Mouse (Mus musculus) hindbrain, embryonic 10.5 days (tissue): Measurements from ENCODE around the gene Ahnak2. TPM values are rescaled to one million over a fixed set of nuclear protein-coding genes. Genes with fewer than 3 reads are reported as not detected.
A peak's percentile ranks its signal among the peaks of the same experiment; 100 is the strongest.

Experiments used
- DNase-seq: peaks from one replicate; pipeline ENCODE4 v3.0.0-alpha.2; 2017; ENCODE audit warnings: low spot score
- H3K27ac ChIP-seq: fragments of 300-500 bp; sonication (generic); 2 replicates; pipeline ENCODE4 v1.5.1; 2016; ENCODE audit warnings: mild to moderate bottlenecking, moderate library complexity
- H3K27me3 ChIP-seq: fragments of 300-500 bp; sonication (generic); 2 replicates; pipeline ENCODE4 v1.6.1; 2016; ENCODE audit warnings: mild to moderate bottlenecking; ENCODE audit not compliant: poor library complexity, insufficient read depth, severe bottlenecking
- H3K36me3 ChIP-seq: fragments of 300-500 bp; sonication (generic); 2 replicates; pipeline ENCODE4 v1.6.1; 2016; ENCODE audit warnings: mild to moderate bottlenecking, moderate library complexity
- H3K4me1 ChIP-seq: fragments of 300-500 bp; sonication (generic); replicated peaks from 2 replicates; pipeline ENCODE4 v1.6.1; 2016; ENCODE audit warnings: mild to moderate bottlenecking
- H3K4me3 ChIP-seq: fragments of 300-500 bp; sonication (generic); 2 replicates; pipeline ENCODE4 v1.5.1; 2016; ENCODE audit warnings: mild to moderate bottlenecking, moderate library complexity
- H3K9me3 ChIP-seq: fragments of 300-500 bp; sonication (generic); 2 replicates; pipeline ENCODE4 v1.6.1; 2016; ENCODE audit warnings: mild to moderate bottlenecking, moderate library complexity
- WGBS: fragments of 180-500 bp; shearing (Covaris S2); methylation state at CpG from one replicate; pipeline ENCODE4 v1.1.7; 2016; 5-methylcytosine and 5-hydroxymethylcytosine counted together
- polyA plus RNA-seq: library from polyadenylated mRNA; unstranded; fragments of >200 nt; fragmentation: Nextera tagmentation; extraction: Ambion mirVana; gene quantifications from 2 replicates; pipeline ENCODE4 v1.2.1, GENCODE M21; 2016

Gene Ahnak2
- polyA plus RNA-seq, 1 experiment from 2014 or later: 0.37 TPM

DNA sequence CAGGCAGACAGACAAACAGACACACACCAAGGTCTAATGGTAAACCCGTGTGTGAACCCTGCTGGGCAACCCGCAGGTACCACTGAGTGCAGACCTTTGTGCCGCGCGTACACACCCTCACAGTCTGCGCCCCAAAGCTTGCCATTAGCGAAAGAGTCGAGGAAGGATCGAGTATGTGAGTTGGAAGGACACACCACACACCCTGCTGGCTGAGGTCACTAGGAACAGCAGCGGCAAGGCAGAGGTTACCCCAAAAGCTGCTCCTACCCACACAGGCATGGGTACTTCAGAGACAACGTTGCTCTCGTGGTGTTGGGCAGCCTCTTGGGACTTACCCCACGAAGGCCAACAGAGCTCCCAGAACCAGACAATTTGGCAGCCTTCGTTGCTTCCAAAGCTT, 30.2 kb downstream of the Ahnak2 start:
- DNase-seq: no peak
- H3K9me3 ChIP-seq: peaks cover 5% of the 10 kb centered on the region; the same call in 1 of the 2 replicates
- H3K4me1 ChIP-seq: peaks cover 5% of the 10 kb centered on the region; the same call in 1 of the 2 replicates
- no peak overlapping the region for H3K4me3 ChIP-seq
- H3K27ac ChIP-seq: no peak overlapping the region
- no peaks in the 10 kb centered on the region for H3K27me3 ChIP-seq
- H3K36me3 ChIP-seq: no peaks in the 10 kb centered on the region
- 92% methylated on average over 14 of the region's 14 CpGs for WGBS

DNA sequence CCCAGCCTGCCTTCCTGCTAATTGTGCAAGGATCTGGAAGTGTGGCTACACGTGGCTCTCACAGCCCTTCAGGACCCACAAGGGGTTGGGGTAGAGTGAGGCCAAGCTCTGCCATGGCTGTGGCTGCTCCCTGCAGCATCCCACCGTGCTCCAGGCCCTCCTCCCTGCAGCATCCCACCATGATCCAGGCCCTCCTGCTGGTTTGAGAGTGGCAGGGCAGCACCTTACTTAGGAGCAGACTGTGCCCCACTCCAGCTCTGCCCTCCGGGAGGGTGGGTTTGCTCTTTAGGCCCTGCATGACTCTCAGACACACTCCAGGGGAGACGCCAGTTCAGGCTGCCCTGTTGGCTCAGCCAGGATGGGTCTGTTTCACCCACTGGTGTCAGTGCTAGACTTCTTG, 32.1 kb downstream of the Ahnak2 start:
- H3K4me1 ChIP-seq: peaks cover 5% of the 10 kb centered on the region; the same call in 1 of the 2 replicates
- H3K27ac ChIP-seq: peak overlapping the region; percentile 14; the same call in 1 of the 2 replicates
- H3K36me3 ChIP-seq: no peaks in the 10 kb centered on the region
- 84% methylated on average over 4 of the region's 4 CpGs for WGBS
- H3K9me3 ChIP-seq: peaks cover 3% of the 10 kb centered on the region; the same call in 1 of the 2 replicates
- no peak for DNase-seq
- no peaks in the 10 kb centered on the region for H3K27me3 ChIP-seq
- H3K4me3 ChIP-seq: no peak overlapping the region

DNA sequence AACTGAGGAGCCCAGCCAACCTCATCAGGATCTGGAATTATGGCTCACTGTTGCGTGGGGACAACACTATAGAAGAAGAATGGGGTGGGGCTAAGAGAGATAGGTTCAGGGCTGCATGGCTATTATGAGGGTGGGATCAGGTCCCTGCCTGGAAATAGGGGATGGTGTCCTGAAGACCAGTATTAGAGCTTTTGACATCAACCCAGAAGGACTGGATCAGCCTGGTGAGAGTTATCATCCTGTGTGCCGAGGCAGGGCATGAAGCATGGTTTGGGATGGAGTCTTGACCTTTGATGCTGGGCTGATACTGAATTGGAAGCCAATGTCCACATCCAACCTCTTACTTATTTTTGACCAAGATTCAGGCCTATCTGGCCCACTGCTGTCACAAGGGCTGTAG, 32.7 kb downstream of the Ahnak2 start:
- no peaks in the 10 kb centered on the region for H3K27me3 ChIP-seq
- peaks cover 5% of the 10 kb centered on the region; the same call in 1 of the 2 replicates for H3K4me1 ChIP-seq
- WGBS: 75% methylated on average over 2 of the region's 2 CpGs
- no peak for DNase-seq
- no peaks in the 10 kb centered on the region for H3K36me3 ChIP-seq
- H3K9me3 ChIP-seq: peaks cover 3% of the 10 kb centered on the region; the same call in 1 of the 2 replicates
- no peak overlapping the region for H3K4me3 ChIP-seq
- H3K27ac ChIP-seq: no peak overlapping the region

DNA sequence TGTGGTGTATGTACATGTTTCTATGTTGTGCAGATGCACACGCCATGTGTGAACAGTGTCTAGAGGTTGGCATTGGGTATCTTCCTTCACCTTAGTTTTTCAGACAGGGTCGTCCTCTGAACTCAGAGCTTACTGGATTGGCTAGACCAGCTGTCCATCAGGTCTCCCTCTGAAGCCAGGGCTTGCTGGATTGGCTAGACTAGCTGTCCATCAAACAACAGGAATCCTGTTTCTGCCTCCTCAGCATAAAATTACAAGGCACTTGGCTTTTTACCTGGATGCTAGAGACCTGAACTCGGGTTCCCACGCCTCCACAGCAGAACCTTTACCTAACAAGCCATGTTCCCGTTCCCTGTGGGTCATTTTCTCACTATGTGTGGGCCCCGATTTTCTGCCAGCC, 33.4 kb downstream of the Ahnak2 start:
- no peaks in the 10 kb centered on the region for H3K36me3 ChIP-seq
- no peaks in the 10 kb centered on the region for H3K27me3 ChIP-seq
- H3K4me1 ChIP-seq: peaks cover 5% of the 10 kb centered on the region; the same call in 1 of the 2 replicates
- no peak overlapping the region for H3K4me3 ChIP-seq
- 0 out of 2 replicates have a peak, but pooled peaks cover 3% of the 10 kb centered on the region for H3K9me3 ChIP-seq
- H3K27ac ChIP-seq: no peak overlapping the region
- DNase-seq: no peak
- whole genome bisulfite sequencing: 86% methylated on average over 6 of the region's 6 CpGs

DNA sequence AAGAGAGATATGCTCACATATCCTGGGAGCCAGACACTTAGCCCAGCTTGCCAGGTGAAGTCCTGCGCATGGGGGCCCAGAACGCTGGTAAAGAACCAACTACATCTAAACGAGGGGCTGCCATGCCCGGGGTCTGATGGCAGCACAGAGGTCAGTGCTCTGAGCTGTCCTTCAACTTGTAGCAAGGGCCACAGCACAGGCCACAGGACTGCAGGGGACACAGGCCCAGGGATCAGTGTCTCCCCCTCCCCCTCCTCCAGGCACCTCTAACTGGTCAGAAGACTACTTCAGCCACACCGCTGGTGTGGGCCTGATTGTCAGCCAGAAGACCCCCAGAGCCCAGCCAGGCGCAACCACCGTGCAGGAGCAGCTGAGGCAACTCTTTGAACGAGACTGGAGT, 34.3 kb downstream of the Ahnak2 start:
- Histone ChIP-seq H3K4me3 (no peak overlapping the region), H3K4me1 (no peaks in the 10 kb centered on the region), H3K9me3 (no peaks in the 10 kb centered on the region), H3K27me3 (no peaks in the 10 kb centered on the region), H3K36me3 (no peaks in the 10 kb centered on the region), H3K27ac (no peak overlapping the region)
- 88% methylated on average over 8 of the region's 8 CpGs for WGBS
- no peak for DNase-seq

DNA sequence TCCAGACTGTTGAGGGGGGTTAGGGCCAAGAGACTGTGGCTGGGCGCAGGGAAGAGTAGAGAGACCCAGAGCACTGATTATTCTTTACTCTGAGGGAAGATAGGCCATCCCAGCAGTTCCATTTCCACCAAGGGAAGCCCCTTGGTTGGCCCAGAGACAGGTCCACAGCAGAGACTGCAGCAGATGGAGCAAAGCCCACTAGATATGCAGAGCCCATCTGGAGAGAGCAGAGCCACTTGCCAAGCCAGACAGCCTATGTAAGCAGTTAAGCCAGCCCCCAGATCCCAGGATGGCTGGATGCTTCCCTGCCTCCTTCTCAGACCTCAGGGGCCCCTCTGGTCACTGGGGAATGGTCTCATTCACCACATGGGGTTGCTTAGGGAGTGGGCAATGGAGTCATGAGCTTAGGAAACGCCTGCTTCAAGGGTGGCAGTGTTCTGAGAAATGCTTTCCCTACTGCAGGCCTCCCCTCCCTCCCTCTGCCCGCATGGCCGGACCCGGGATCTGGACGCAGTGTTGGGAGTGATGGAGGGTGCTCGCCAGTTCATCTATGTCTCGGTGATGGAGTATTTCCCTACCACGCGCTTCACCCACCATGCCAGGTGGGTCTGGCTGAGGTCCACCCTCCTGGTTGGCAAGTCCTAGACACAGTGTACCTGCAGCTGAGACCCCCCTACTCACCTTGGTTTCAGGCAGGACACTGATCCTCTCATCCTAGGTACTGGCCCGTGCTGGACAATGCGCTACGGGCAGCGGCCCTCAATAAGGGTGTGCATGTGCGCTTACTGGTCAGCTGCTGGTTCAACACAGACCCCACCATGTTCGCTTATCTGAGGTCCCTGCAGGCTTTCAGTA, 35.2 kb downstream of the Ahnak2 start:
- no peak for DNase-seq
- H3K36me3 ChIP-seq: no peaks in the 10 kb centered on the region
- 93% methylated on average over 16 of the region's 16 CpGs for WGBS
- no peak overlapping the region for H3K4me3 ChIP-seq
- H3K27ac ChIP-seq: no peak overlapping the region
- H3K27me3 ChIP-seq: no peaks in the 10 kb centered on the region
- no peaks in the 10 kb centered on the region for H3K4me1 ChIP-seq
- no peaks in the 10 kb centered on the region for H3K9me3 ChIP-seq

GRCm38 (mm10) chr12:112766586-112766985, 35.9 kb downstream of the Ahnak2 start:
- no peaks in the 10 kb centered on the region for H3K36me3 ChIP-seq
- H3K4me3 ChIP-seq: no peak overlapping the region
- H3K27ac ChIP-seq: no peak overlapping the region
- no peaks in the 10 kb centered on the region for H3K9me3 ChIP-seq
- WGBS: 91% methylated on average over 7 of the region's 7 CpGs
- no peak for DNase-seq
- no peaks in the 10 kb centered on the region for H3K27me3 ChIP-seq
- no peaks in the 10 kb centered on the region for H3K4me1 ChIP-seq

DNA sequence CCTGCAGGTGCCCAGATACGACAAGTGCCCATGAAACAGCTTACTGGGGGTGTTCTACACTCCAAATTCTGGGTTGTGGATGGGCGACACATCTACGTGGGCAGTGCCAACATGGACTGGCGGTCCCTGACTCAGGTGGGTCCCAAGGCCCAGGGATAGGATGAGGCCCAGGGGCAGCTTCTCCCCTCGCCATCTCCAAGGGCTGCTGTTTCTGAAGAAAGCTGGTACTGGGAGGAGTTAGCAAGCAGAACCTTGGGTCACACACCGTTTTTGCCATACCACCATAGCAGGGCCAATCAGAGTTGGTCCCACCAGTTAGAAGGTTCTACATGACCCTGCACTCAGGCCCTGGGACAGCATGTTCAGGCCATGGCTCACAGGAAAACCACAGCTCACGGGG, 37.5 kb downstream of the Ahnak2 start:
- Histone ChIP-seq H3K27ac (no peak overlapping the region), H3K27me3 (no peaks in the 10 kb centered on the region), H3K36me3 (no peaks in the 10 kb centered on the region), H3K4me1 (peaks cover 7% of the 10 kb centered on the region), H3K9me3 (no peaks in the 10 kb centered on the region), H3K4me3 (no peak overlapping the region)
- 90% methylated on average over 7 of the region's 7 CpGs for WGBS
- DNase-seq: no peak

DNA sequence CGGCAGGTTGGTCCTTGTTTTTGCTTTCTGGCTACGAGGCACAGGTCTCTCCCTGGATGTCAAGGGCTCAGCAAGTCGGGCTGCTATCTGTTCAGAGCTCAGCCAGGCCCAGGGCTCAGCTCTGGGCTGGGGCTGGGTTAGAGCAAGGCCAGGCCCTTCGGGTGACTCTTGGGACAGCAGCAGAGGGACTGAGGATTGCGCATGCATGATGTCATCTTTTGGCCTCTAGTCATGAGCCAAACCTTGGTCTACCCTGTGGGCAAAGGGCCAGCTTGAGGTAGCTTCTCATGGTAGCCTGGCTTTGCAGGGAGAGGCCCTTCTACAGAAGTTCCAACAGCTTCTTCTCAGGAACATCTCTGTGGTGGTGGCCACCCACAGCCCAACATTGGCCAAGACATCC, 38.3 kb downstream of the Ahnak2 start:
- peaks cover 7% of the 10 kb centered on the region for H3K4me1 ChIP-seq
- H3K4me3 ChIP-seq: no peak overlapping the region
- H3K36me3 ChIP-seq: no peaks in the 10 kb centered on the region
- no peak overlapping the region for H3K27ac ChIP-seq
- no peaks in the 10 kb centered on the region for H3K27me3 ChIP-seq
- no peak for DNase-seq
- WGBS: 85% methylated on average over 5 of the region's 5 CpGs
- H3K9me3 ChIP-seq: no peaks in the 10 kb centered on the region

GRCm38 (mm10) chr12:112763176-112763575, 39.3 kb downstream of the Ahnak2 start:
- H3K9me3 ChIP-seq: no peaks in the 10 kb centered on the region
- H3K4me1 ChIP-seq: peaks cover 7% of the 10 kb centered on the region
- no peaks in the 10 kb centered on the region for H3K27me3 ChIP-seq
- H3K4me3 ChIP-seq: no peak overlapping the region
- no peaks in the 10 kb centered on the region for H3K36me3 ChIP-seq
- WGBS: 81% methylated on average over 4 of the region's 4 CpGs
- H3K27ac ChIP-seq: no peak overlapping the region
- DNase-seq: no peak

GRCm38 (mm10) chr12:112762018-112762417, 40.4 kb downstream of the Ahnak2 start:
- H3K9me3 ChIP-seq: no peaks in the 10 kb centered on the region
- no peaks in the 10 kb centered on the region for H3K36me3 ChIP-seq
- peaks cover 7% of the 10 kb centered on the region for H3K4me1 ChIP-seq
- no peaks in the 10 kb centered on the region for H3K27me3 ChIP-seq
- no peak overlapping the region for H3K27ac ChIP-seq
- DNase-seq: no peak
- WGBS: 85% methylated on average over 3 of the region's 3 CpGs
- H3K4me3 ChIP-seq: no peak overlapping the region

GRCm38 (mm10) chr12:112761411-112761810, 41.0 kb downstream of the Ahnak2 start:
- no peak for DNase-seq

GRCm38 (mm10) chr12:112760154-112760926, 42.1 kb downstream of the Ahnak2 start, which contains the start of gene Pld4:
Gene Pld4, plus strand, starts transcription at chr12:112760655.
- DNase-seq: no peak
- Histone ChIP-seq H3K4me3 (no peak within 1 kb of the TSS), H3K4me1 (peaks cover 7% of the 10 kb centered on the region), H3K27me3 (no peaks in the 10 kb centered on the region), H3K9me3 (no peaks in the 10 kb centered on the region), H3K36me3 (no peaks in the 10 kb centered on the region), H3K27ac (peak within 1 kb of the TSS; percentile 36; the same call in 1 of the 2 replicates)
- 44% methylated on average over 4 of the region's 4 CpGs for WGBS

More at GRCm38 (mm10) chr12:112761411-112761810, 41.0 kb downstream of the Ahnak2 start:
- no peaks in the 10 kb centered on the region for H3K36me3 ChIP-seq
- no peak overlapping the region for H3K4me3 ChIP-seq
- H3K27me3 ChIP-seq: no peaks in the 10 kb centered on the region
- WGBS: 88% methylated on average over 4 of the region's 4 CpGs
- no peaks in the 10 kb centered on the region for H3K9me3 ChIP-seq
- no peak overlapping the region for H3K27ac ChIP-seq
- H3K4me1 ChIP-seq: peaks cover 7% of the 10 kb centered on the region
